Mouse (Mus musculus) megakaryocyte, embryonic 14.5 days (primary cell): Measurements from ENCODE around the gene Alkbh4.

ENCODE experiments used
- FLI1 ChIP-seq: IDR thresholded peaks from 2 replicates; pipeline ENCODE4 v1.6.1; 2012; ENCODE audit warnings: low read length, inconsistent platforms, mixed read lengths
- GATA1 ChIP-seq: IDR thresholded peaks from 3 replicates; pipeline ENCODE4 v1.6.1; 2012; ENCODE audit warnings: mixed read lengths, low read length, inconsistent platforms, borderline replicate concordance

DNA sequence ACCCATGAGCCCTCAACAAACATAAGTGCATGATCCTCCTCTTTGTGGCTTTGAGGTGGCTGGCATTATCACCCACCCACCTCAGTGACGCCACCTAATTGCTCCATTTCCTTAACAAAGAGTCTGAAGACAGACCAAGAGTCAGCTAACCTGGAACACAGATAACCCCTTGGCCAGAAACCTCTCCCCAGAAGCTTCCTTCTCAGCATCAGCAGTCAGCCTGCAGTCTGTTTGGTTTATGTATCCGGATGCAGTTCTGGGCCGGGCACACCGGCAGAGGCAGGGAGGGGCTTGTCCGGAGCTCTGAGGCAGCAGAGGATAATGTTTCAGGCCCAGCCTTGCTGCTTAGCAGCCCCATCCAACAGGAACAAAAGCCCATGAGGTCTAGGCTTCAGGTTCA lies 43.6 kb downstream of the Alkbh4 start:
- TF ChIP-seq GATA1 = no peak
- TF ChIP-seq FLI1 = no peak
